Mouse (Mus musculus) frontal cortex, postnatal 25 days (tissue): ENCODE data around the gene Tnrc6b.
A peak's percentile ranks its signal among the peaks of the same experiment; 100 is the strongest.
"Not testable (repeated sequence)": the region's sequence is repeated elsewhere in the genome, so short reads cannot be mapped to it uniquely, and the experiment has no call there.

Experiments used
- DNase-seq, 2 experiments: peaks; one replicate each; pipeline ENCODE4 v3.0.0; 2022; ENCODE audit warnings: low spot score in 2 of 2

The Tnrc6b gene

GRCm38 (mm10) chr15:80850004-80850403 is 138.9 kb downstream of the Tnrc6b start:
- no peak for DNase-seq

DNA sequence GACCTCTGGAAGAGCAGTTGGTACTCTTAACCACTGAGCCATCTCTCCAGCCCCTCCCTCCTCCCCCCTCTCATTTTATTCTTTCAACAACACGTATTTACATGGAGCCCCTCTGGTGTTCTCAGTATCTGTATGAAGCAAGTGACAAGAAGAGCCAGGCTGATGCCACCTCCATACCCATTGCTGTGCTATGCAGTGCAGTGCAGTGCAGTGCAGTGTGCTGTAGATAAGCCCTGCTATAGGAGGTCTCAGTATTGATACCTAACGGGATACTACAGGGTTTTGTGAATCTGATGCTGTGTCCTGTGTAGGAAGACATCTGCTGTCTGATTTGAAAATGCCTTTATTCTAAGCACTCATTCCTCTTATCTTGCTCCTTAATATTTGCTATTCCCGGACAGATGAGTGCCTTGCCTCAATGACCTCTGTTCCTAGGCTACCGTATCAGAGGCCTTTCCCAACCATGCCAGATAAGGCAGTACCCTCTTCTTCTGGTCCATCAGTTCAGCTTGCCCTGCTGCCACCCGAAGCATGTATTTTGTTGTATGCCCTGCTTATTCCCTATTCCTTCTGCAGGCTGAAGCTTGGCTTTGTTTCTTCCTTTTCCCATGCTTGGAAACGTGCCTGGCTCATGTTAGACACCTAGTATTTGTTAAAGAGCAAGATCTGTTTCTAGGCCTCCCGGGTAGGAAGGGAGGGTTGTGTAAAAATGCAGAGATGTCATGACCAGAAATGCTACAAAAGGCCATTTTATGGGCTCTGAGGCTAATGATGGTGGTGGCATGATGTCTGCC is 139.8 kb downstream of the Tnrc6b start:
- no peak for DNase-seq

- no peak for DNase-seq
These were observed 141.0 kb downstream of the Tnrc6b start for GRCm38 (mm10) chr15:80852122-80852521.

DNA sequence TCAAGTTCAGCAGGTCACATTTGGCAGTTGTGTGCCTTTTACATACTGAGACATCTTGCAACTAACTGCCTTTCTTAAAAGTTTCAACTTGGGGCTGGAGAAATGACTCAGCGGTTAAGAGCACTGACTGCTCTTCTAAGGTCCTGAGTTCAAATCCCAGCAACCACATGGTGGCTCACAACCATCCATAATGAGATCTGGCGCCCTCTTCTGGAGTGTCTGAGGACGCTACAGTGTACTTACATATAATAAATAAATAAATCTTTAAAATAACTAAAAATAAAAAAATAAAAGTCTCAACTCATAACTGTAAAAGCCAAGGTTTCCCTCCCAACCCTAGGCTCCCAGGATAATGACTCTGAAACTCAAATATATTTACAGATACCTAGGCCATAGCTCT is 141.4 kb downstream of the Tnrc6b start:
- DNase-seq, result not testable (repeated sequence)

GRCm38 (mm10) chr15:80859366-80859765 is 148.3 kb downstream of the Tnrc6b start:
- DNase-seq, result no peak

DNA sequence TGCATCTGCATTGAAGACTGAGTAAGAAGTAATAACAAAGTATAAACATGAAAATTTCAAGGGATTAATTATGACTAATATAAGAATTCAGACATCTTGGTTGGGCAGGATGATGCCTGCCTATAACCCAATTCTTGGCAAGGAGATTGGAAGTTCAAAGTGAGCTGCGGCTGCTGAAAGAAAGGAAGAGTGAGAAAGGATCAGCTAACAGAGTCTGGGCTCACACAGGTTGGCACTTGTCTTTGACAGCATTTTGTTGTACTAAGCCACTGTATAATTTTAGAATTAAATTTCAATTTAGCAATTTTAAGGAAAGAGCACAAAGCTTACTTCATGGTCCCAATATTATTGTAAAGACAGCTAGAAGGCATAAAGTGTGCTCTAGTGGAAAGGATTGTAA is 150.2 kb downstream of the Tnrc6b start:
- no peak for DNase-seq

DNA sequence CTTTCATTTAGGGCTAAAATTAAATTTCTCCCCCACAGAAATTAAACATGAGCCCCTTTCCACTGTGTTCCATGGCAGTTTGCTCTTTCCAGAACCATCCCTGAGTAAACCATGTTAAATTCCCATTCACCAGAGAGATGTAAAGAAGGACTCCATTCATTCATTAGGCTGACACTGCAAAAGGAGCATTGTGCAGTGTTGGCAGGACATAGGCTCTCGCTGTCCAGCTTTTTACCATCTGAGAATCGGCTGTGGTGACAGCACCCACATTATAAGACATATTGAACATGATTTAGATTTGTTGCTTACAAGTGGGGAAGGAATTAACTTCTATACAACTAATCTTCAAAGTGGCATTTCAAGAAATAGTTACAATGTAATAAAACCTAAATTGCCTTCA is 150.9 kb downstream of the Tnrc6b start:
- DNase-seq, result no peak

DNA sequence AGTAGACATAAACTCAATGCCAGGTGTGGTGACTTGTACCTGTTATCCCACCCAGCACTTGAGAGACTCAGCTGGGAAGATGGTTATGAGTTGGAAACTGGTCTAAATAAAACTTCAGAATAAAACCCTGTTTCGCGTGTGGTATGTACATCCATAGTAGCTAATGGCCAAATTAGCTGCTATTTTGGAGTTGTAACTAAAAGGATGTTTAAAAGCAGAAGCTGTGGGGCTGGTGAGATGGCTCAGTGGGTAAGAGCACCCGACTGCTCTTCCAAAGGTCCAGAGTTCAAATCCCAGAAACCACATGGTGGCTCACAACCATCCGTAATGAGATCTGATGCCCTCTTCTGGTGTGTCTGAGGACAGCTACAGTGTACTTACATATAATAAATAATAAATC is 157.5 kb downstream of the Tnrc6b start:
- DNase-seq, result not testable (repeated sequence)

DNA sequence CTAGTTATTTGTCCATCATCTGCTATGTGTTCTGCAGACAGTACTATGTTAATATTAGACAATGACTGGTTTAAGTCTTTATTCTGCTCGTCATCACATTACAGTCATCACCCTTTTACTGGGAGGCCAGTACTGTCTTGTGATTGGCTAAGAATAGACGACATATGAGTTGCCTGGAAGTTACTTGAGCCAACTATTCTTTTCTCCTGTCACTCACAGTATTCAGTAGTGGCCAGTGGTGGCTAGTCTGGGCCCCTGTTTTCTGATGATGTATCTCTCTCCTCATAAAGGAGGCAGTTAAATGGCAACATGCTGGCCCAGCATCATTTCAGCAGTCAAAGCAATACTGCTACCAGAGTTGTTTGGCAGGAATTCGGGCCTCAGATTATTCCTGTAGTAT is 163.6 kb downstream of the Tnrc6b start:
- no peak for DNase-seq

- peak in 1 of 2 experiments; percentile 18 for DNase-seq
These were observed 165.1 kb downstream of the Tnrc6b start for GRCm38 (mm10) chr15:80876231-80876630.

DNA sequence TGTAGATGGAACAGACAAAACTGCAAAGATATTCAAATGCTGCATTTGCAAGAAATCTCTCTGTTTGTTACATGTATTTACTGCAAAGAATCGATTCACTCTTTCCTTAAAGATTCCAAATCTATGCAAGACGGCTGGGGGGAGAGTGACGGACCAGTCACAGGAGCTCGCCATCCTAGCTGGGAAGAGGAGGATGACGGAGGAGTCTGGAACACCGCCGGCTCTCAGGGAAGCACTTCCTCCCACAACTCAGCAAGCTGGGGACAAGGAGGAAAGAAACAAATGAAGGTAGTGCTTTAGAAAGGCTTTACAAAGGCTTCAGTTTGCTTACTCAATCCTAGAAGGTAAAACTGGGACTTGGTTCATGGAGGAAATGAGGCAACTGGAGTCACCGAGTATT is 173.0 kb downstream of the Tnrc6b start:
- DNase-seq, result no peak

DNA sequence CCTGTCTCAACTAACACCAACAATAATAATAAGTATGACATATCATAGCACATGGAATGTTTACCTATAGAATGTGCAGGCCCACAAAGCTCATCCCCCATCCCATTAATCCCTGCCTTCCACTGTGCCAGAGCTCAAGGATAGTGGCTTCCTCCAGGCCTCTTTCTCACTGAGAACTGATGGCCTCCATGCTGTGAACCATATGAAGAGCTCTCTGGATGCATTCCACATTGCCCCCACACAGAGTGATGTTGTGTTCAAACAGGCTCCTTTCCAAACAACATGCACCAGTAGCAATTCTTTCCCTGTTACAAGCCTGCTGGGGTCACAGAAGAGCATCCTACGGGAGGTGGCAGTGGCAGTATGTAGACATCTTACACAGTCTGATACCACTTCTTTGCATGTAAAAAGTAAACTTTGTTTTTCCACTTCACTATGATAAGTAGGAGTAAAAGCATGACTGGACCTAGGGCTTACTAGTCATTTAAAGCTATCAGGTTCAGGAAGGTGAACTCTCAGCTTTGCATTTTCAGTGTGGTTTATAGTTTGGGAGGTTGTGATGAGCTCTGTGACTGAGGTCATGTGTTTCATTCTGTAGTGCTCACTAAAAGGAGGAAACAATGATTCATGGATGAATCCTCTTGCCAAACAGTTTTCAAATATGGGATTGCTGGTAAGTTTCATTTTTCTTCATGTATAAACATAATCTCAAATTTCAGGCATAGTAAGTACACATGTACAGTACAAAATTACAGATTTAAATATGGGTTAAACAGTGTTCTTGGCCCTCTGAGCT is 175.4 kb downstream of the Tnrc6b start:
- DNase-seq, result no peak

DNA sequence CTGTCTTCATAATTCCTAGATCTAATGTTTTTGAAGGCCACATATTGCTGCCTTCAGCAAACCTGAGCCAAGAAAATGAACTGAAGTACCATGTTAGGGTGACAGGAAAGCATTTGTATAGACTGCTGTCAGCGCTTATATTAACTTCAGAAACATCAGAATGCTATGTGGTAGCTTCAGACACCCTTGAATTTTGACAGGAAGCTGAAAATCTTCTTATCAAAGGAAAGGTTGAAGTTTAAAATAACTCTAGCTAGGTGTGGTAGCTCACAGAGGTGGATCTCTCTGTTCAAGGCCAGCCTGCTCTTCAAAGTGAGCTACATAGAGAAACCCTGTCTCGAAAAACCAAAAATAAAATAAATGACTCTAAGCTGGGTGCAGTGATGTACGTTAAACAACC is 181.2 kb downstream of the Tnrc6b start:
- DNase-seq, result no peak

GRCm38 (mm10) chr15:80896741-80897140 is 185.6 kb downstream of the Tnrc6b start:
- no peak for DNase-seq

- DNase-seq, result no peak
These were observed 186.8 kb downstream of the Tnrc6b start for GRCm38 (mm10) chr15:80897911-80898310.

DNA sequence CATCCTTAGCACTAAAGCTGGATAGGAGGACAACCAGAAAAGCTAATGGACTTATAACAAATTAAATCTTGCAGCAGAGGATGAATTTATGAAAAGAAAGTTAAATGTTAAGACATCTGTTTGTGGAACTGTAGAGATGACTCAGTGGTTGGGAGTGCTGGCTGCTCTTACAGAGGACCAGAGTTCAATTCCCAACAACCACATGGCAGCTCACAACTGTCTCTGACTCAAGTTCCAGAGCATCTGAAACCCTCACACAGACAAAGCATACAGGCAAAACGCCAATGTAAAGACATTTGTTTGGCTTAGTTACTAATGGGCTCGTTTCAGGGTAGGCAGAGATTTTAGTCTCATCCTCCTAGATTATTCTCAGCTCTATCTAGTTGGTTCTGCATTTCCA is 188.7 kb downstream of the Tnrc6b start:
- DNase-seq, result no peak

- peak in 1 of 2 experiments; percentile 12 for DNase-seq
These were observed 190.8 kb downstream of the Tnrc6b start for GRCm38 (mm10) chr15:80901806-80902513.

- not testable (repeated sequence) for DNase-seq
These were observed 193.7 kb downstream of the Tnrc6b start for GRCm38 (mm10) chr15:80904776-80905175.

DNA sequence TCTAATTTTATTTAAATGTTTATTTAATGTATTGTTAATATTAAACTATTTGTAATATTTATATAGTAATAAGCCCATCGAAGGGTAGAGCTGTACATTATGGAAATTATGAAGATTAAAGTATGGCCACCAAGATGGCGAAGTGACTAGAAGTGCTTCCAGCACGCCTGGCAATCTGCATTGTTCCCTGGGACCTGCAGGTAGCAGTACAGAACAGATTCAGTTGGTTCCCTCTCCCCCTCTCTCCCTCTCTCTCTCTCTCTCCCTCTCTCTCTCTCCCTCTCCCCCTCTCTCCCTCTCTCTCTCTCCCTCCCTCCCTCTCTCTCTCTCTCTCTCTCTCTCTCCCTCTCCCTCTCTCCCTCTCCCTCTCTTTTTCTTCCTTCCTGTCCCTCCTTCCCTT is 199.1 kb downstream of the Tnrc6b start:
- no peak for DNase-seq

DNA sequence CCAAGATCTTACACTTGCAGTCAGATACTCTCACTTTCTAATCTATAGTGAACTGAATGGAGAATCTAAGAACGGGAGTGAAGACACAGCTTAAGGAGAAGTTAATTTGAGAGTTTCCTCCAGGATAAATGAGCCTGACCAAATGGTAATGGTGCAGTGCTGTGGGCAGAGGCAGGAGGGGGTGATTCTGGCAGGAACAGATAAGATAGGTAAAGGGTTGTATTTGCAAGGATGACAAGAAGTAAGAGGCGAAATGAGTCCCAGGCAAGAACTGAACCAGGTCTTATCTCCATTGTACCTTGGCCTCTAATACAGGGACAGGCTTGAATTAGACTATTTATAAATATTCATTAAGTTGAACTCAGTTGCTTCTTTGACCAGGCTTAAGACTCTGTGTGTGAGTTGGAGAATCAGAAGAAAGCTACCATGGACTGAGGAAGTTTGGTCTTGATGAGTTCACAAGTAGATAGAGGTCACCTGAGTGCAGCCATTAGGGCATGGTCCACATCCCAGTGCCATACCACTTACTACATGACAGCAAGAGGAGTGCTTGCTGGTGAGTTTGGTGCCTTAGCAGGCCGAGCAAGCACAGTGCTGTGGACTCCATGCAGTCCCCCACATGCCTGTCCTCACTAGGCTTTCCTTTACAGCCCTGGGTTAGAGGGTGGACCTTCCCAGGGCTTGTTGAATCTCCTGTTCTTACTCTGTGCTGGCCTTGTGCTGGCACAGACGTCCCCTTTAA is 199.8 kb downstream of the Tnrc6b start:
- DNase-seq, result no peak

DNA sequence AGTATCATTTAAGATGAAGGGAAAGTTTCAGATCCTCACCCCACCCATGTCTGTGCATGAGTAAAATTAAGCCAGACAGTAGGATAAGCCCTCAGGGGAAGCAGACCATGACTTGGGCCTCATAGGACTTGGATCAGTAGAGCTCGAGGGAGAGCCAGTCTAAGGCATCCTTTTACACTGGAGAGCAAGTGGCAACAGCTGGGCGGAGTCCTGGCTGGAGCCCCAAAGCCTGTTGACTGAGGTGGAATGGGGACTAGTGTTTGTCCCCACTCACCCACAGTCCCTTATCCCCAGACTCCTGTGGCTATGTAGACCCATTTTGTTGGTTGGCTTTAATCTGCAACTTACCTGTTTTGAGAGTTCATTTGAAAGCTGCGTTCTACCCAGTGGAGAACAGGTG is 201.1 kb downstream of the Tnrc6b start:
- DNase-seq, result no peak

DNA sequence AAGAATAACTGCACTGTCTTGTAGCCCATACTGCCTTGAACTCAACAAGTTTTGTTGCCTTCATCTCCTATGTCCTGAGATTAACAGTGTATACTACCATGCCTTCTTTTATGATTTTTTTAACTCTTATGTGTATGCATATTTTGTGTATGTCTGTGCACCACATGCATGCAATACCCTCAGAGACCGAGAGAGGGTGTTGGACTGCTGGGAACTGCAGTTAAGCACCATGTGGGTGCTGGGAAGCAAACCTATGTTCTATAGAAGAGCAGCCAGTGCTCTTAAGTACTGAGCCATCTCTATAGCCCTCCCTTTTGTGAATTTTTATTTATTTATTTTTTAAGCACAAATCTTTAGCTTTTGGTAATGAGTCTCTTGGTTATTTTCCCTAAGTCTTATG is 202.7 kb downstream of the Tnrc6b start:
- no peak for DNase-seq
